ENCODE assay signal across 14 mouse cellular contexts in the genomic region with DNA sequence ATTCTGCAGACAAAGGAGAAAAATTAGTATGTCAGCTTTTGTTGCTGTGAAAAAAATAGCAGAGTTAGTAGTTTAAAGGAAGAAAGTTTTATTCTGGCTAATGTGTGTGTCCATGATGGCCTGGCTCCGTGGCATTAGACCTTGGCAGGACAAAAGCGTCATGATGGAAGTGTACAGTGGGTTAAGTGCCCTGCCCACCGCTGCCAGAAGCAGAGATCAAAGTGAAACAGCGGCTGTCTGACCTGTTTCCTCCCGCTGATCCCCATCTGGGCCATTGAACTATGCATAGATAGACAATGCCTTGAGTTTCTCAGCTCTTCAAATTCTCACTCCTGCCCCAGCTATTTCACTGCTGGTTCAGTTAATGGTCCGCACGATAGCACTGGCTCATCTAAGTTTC. TPM values are rescaled to one million over a fixed set of nuclear protein-coding genes. Genes with fewer than 3 reads are reported as not detected.
A peak's percentile ranks its signal among the peaks of the same experiment; 100 is the strongest.
DNase-seq lines count a peak whose midpoint lies in the region; ATAC-seq lines count a peak whose summit lies in the region.
"Had no signal": no experiment of that assay in that cellular context is flagged by ENCODE, and none has a peak within 500 bp of the region (broad histone marks: within the 10 kb centered on the region; RNA-seq: fewer than 3 reads in every experiment).

No protein-coding gene starts in this region.

- WGBS in heart, embryonic 12.5 days = 28% methylated on average over 7 of the region's 7 CpGs
- 28% methylated on average over 7 of the region's 7 CpGs for WGBS in heart, embryonic 14.5 days
- WGBS in forebrain, embryonic 10.5 days = 83% methylated on average over 7 of the region's 7 CpGs

- no peak for ATAC-seq in heart, embryonic 12.5 days (ENCODE audit: insufficient number of reproducible peaks, low FRiP score)
- ATAC-seq in CD4-positive, CD25-positive, alpha-beta regulatory T cell, adult 4 months = peak; percentile 56
- no peak for ATAC-seq in heart, embryonic 14.5 days (ENCODE audit: insufficient number of reproducible peaks, insufficient read depth, low FRiP score, low read depth)
- ATAC-seq in megakaryocyte-erythroid progenitor cell, adult 5-6 weeks (replicated peaks; ENCODE audit: low FRiP score, low TSS enrichment, poor library complexity, severe bottlenecking) = no peak

- H3K4me3 ChIP-seq in heart, embryonic 12.5 days = no peak overlapping the region
- H3K4me3 ChIP-seq in heart, embryonic 14.5 days (ENCODE audit: control insufficient read depth in 1 of 2, insufficient read depth in 1 of 2, low read depth in 1 of 2, low read length in 2 of 2) = 0 out of 4 replicates have a peak overlapping the region, but pooled peaks of 1 of the 2 experiments have one; percentile 0
- no peak overlapping the region for H3K4me3 ChIP-seq in forebrain, embryonic 10.5 days
- H3K4me3 ChIP-seq: embryonic facial prominence, embryonic 12.5 days; liver, embryonic 13.5 days; neural tube, embryonic 12.5 days had no signal

- H3K4me2 ChIP-seq in heart, embryonic 12.5 days = peak overlapping the region; percentile 45
- H3K4me2 ChIP-seq in heart, embryonic 14.5 days (ENCODE audit: low read length) = peak overlapping the region; percentile 49
- H3K4me2 ChIP-seq: embryonic facial prominence, embryonic 12.5 days; liver, embryonic 13.5 days; neural tube, embryonic 12.5 days had no signal

- H3K4me1 ChIP-seq in heart, embryonic 12.5 days (replicated peaks) = peaks cover 31% of the 10 kb centered on the region
- peaks cover 5 to 35% of the 10 kb centered on the region in 2 experiments for H3K4me1 ChIP-seq in heart, embryonic 14.5 days (ENCODE audit: control insufficient read depth in 2 of 2, insufficient read depth in 2 of 2, low read length in 2 of 2)
- H3K4me1 ChIP-seq in forebrain, embryonic 10.5 days = peaks cover 8% of the 10 kb centered on the region
- H3K4me1 ChIP-seq: embryonic facial prominence, embryonic 12.5 days; neural tube, embryonic 12.5 days had no signal

- H3K9me3 ChIP-seq in heart, embryonic 12.5 days (replicated peaks) = no peaks in the 10 kb centered on the region
- no peaks in the 10 kb centered on the region for H3K9me3 ChIP-seq in heart, embryonic 14.5 days (ENCODE audit: control insufficient read depth, low read length)
- H3K9me3 ChIP-seq in forebrain, embryonic 10.5 days = no peaks in the 10 kb centered on the region
- H3K9me3 ChIP-seq: embryonic facial prominence, embryonic 12.5 days; liver, embryonic 13.5 days; neural tube, embryonic 12.5 days had no signal

- no peaks in the 10 kb centered on the region for H3K27me3 ChIP-seq in heart, embryonic 12.5 days (replicated peaks)
- no peaks in the 10 kb centered on the region for H3K27me3 ChIP-seq in heart, embryonic 14.5 days (ENCODE audit: control insufficient read depth, insufficient read depth, low read length)
- no peaks in the 10 kb centered on the region for H3K27me3 ChIP-seq in forebrain, embryonic 10.5 days (ENCODE audit: poor library complexity, severe bottlenecking)
- H3K27me3 ChIP-seq: embryonic facial prominence, embryonic 12.5 days; liver, embryonic 13.5 days; neural tube, embryonic 12.5 days had no signal

- no peak for DNase-seq in heart, postnatal 25 days (ENCODE audit: low spot score)
- DNase-seq in ES-CJ7 (ENCODE audit: low read depth, low spot score) = peak; percentile 70
- no peak for DNase-seq in forebrain, embryonic 10.5 days (ENCODE audit: extremely low spot score, low spot score)
- DNase-seq: cerebellum, postnatal 10 days; kidney, postnatal 14 days; left cerebral cortex, postnatal 4 days; liver, embryonic 13.5 days; thymus, postnatal 14 days had no signal

- 0 out of 2 replicates have a peak overlapping the region, but pooled peaks have one; percentile 43 for H3K9ac ChIP-seq in heart, embryonic 12.5 days
- H3K9ac ChIP-seq in heart, embryonic 14.5 days (ENCODE audit: low read length) = peak overlapping the region; percentile 19
- H3K9ac ChIP-seq: embryonic facial prominence, embryonic 12.5 days; liver, embryonic 13.5 days; neural tube, embryonic 12.5 days had no signal

- 0 out of 2 replicates have a peak, but pooled peaks cover 3% of the 10 kb centered on the region for H3K36me3 ChIP-seq in heart, embryonic 12.5 days
- H3K36me3 ChIP-seq in heart, embryonic 14.5 days (ENCODE audit: control insufficient read depth, insufficient read depth, low read length) = no peaks in the 10 kb centered on the region
- H3K36me3 ChIP-seq in forebrain, embryonic 10.5 days (replicated peaks) = no peaks in the 10 kb centered on the region
- H3K36me3 ChIP-seq: embryonic facial prominence, embryonic 12.5 days; liver, embryonic 13.5 days; neural tube, embryonic 12.5 days had no signal

- peak overlapping the region; percentile 74 for H3K27ac ChIP-seq in heart, embryonic 12.5 days (ENCODE audit: poor library complexity, severe bottlenecking)
- H3K27ac ChIP-seq in heart, embryonic 14.5 days (replicated peaks in 1 of 2; ENCODE audit: control insufficient read depth in 1 of 2, insufficient read depth in 1 of 2, low read depth in 2 of 2, low read length in 2 of 2) = peak overlapping the region; percentile 66 to 69
- H3K27ac ChIP-seq in forebrain, embryonic 10.5 days = no peak overlapping the region
- H3K27ac ChIP-seq: embryonic facial prominence, embryonic 12.5 days; liver, embryonic 13.5 days; neural tube, embryonic 12.5 days had no signal

- intact Hi-C loops in heart, postnatal 25 days (cut with DNase I) = no loop called here

RNA-seq across cellular contexts. Expression of a gene that starts 9.0 kb away (rescaled TPM):
- 963 and 982 TPM in 2 replicates for polyA plus RNA-seq in heart, embryonic 12.5 days (2016; fragmentation: Nextera tagmentation; extraction: Ambion mirVana)
- 100 to 1,000 TPM; 233 to 243 TPM for total RNA-seq in heart, postnatal 25 days (2021)
- 10 to 100 TPM; 26.4 to 27.2 TPM for polyA plus RNA-seq in CD4-positive, CD25-positive, alpha-beta regulatory T cell, adult 4 months (2017; shearing (Covaris generic))
- polyA plus RNA-seq in heart, embryonic 14.5 days (2014; fragmentation: Nextera tagmentation; extraction: Ambion mirVana) = 1,027 and 1,036 TPM in 2 replicates
- 57.0 and 76.7 TPM in 2 replicates for total RNA-seq in megakaryocyte-erythroid progenitor cell, adult 5-6 weeks (2014; fragmentation: Nextera tagmentation)
- total RNA-seq in megakaryocyte-erythroid progenitor cell, adult 5-6 weeks (2017) = 102 and 166 TPM in 2 replicates
- 275 and 290 TPM in 2 replicates for polyA plus RNA-seq in forebrain, embryonic 10.5 days (2016; fragmentation: Nextera tagmentation; extraction: Ambion mirVana)
